Mouse (Mus musculus): ENCODE measurements around the gene Hip1r. TPM values are rescaled to one million over a fixed set of nuclear protein-coding genes. Genes with fewer than 3 reads are reported as not detected.

The Hip1r gene
- polyA plus RNA-seq, 1 experiment: 10.5 TPM

- Histone ChIP-seq H3K79me2 (ENCODE audit: control insufficient read depth, insufficient read depth) (no peaks in the 10 kb centered on the region), H3K27me3 (ENCODE audit: control insufficient read depth, insufficient read depth, insufficient read length) (no peaks in the 10 kb centered on the region), H3K4me2 (ENCODE audit: low read depth) (no peak overlapping the region), H3K36me3 (ENCODE audit: control insufficient read depth, insufficient read depth) (peaks cover 10% of the 10 kb centered on the region), H3K4me3 (no peak overlapping the region), H3ac (ENCODE audit: control insufficient read depth, insufficient read length) (no peak overlapping the region)
- TF ChIP-seq POLR2AphosphoS2 (IDR thresholded peaks at IDR 0.05; ENCODE audit: insufficient read length, low read depth): no peak
- no peak for TF ChIP-seq MAX (IDR thresholded peaks at IDR 0.05; ENCODE audit: low read depth)
- TF ChIP-seq MYOD1 (IDR thresholded peaks at IDR 0.05; ENCODE audit: control insufficient read depth in 1 of 3, insufficient read length in 2 of 3, low read depth in 2 of 3): peak in 2 of 3 experiments; percentile 94 to 99
- TF ChIP-seq TCF12 (IDR thresholded peaks at IDR 0.05; ENCODE audit: insufficient read depth, poor library complexity, severe bottlenecking): peak; percentile 65
- no peak for TF ChIP-seq REST (IDR thresholded peaks at IDR 0.05; ENCODE audit: insufficient read depth, insufficient read length)
- no peak for TF ChIP-seq POLR2A (IDR thresholded peaks at IDR 0.05; ENCODE audit: insufficient read length, low read depth)
- no peak for TF ChIP-seq CEBPB (IDR thresholded peaks at IDR 0.05; ENCODE audit: insufficient read depth, poor library complexity, severe bottlenecking)
- peak; percentile 83 to 98 (median 98) for TF ChIP-seq MYOG (IDR thresholded peaks at IDR 0.05; ENCODE audit: control insufficient read depth in 1 of 3, insufficient read depth in 1 of 3, insufficient read length in 2 of 3, low read depth in 2 of 3)
- TF ChIP-seq USF1 (IDR thresholded peaks at IDR 0.05; ENCODE audit: low read depth): no peak
- no peak for TF ChIP-seq E2F4 (IDR thresholded peaks at IDR 0.05; ENCODE audit: insufficient read depth)
- TF ChIP-seq TCF3 (IDR thresholded peaks at IDR 0.05; ENCODE audit: insufficient read length, low read depth): peak; percentile 89
- TF ChIP-seq SRF (IDR thresholded peaks at IDR 0.05; ENCODE audit: control insufficient read depth, insufficient read length, low read depth): no peak
Measured at GRCm38 (mm10) chr5:124005591-124005990, 32.2 kb downstream of the Hip1r start.

DNA sequence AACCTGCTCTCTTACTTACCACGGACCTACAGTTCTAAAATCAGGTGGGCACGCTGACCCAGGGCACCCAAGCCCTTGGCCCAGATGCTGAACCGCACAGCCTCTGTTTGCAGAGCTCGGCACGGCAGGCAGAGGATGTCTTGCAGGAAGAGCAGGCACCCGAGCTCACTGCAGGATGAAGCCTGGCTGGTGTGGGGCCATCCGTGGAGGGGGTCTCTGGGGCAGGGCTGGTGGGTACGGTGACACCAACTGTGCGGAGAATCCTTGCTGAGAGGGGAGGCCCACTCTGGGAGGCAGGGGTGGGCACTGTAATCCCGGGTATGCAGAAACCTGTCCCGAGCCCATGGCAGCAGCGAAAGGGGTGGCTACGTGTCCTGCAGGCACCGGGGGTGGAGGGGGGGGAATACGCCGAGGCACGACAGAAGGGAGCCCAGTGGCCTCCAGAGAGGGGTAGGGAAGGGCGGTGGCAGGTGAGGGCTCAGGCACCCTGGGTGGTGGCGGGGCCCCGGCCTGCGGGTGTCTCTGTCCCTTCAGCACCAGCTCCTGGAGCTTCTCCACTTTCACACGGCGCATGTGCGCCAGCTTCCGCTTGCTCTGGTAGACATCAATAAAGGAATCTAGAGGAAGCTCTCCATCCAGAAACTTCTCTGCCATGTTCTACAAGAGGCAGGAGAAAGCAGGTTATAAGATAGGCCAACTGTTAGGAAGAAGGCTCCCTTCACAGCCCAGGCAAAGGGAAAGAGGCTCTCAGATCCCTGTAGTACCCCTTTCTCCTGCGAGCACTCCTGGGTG, 32.9 kb downstream of the Hip1r start:
- peaks cover 10% of the 10 kb centered on the region for H3K36me3 ChIP-seq (ENCODE audit: control insufficient read depth, insufficient read depth)
- no peak overlapping the region for H3K4me3 ChIP-seq
- H3K27me3 ChIP-seq (ENCODE audit: control insufficient read depth, insufficient read depth, insufficient read length): no peaks in the 10 kb centered on the region
- no peak overlapping the region for H3ac ChIP-seq (ENCODE audit: control insufficient read depth, insufficient read length)
- no peak overlapping the region for H3K4me2 ChIP-seq (ENCODE audit: low read depth)
- TF ChIP-seq MYOD1 (IDR thresholded peaks at IDR 0.05; ENCODE audit: control insufficient read depth in 1 of 3, insufficient read length in 2 of 3, low read depth in 2 of 3) (peak in 2 of 3 experiments; percentile 32 to 34), REST (IDR thresholded peaks at IDR 0.05; ENCODE audit: insufficient read depth, insufficient read length) (no peak), MYOG (IDR thresholded peaks at IDR 0.05; ENCODE audit: control insufficient read depth in 1 of 3, insufficient read depth in 1 of 3, insufficient read length in 2 of 3, low read depth in 2 of 3) (peak in 1 of 3 experiments; percentile 10)
- H3K79me2 ChIP-seq (ENCODE audit: control insufficient read depth, insufficient read depth): no peaks in the 10 kb centered on the region

- Histone ChIP-seq H3K79me2 (ENCODE audit: control insufficient read depth, insufficient read depth) (peaks cover 2% of the 10 kb centered on the region), H3K27me3 (ENCODE audit: control insufficient read depth, insufficient read depth, insufficient read length) (no peaks in the 10 kb centered on the region), H3K4me3 (no peak overlapping the region), H3K4me2 (ENCODE audit: low read depth) (peak overlapping the region; percentile 26), H3ac (ENCODE audit: control insufficient read depth, insufficient read length) (no peak overlapping the region), H3K36me3 (ENCODE audit: control insufficient read depth, insufficient read depth) (peaks cover 10% of the 10 kb centered on the region)
- peak in 2 of 3 experiments; percentile 12 to 73 for TF ChIP-seq MYOG (IDR thresholded peaks at IDR 0.05; ENCODE audit: control insufficient read depth in 1 of 3, insufficient read depth in 1 of 3, insufficient read length in 2 of 3, low read depth in 2 of 3)
- no peak for TF ChIP-seq E2F4 (IDR thresholded peaks at IDR 0.05; ENCODE audit: insufficient read depth)
- no peak for TF ChIP-seq TCF3 (IDR thresholded peaks at IDR 0.05; ENCODE audit: insufficient read length, low read depth)
- TF ChIP-seq MYOD1 (IDR thresholded peaks at IDR 0.05; ENCODE audit: control insufficient read depth in 1 of 3, insufficient read length in 2 of 3, low read depth in 2 of 3): peak in 2 of 3 experiments; percentile 24 to 63
- no peak for TF ChIP-seq POLR2AphosphoS2 (IDR thresholded peaks at IDR 0.05; ENCODE audit: insufficient read length, low read depth)
- peak; percentile 3 for TF ChIP-seq SRF (IDR thresholded peaks at IDR 0.05; ENCODE audit: control insufficient read depth, insufficient read length, low read depth)
- no peak for TF ChIP-seq REST (IDR thresholded peaks at IDR 0.05; ENCODE audit: insufficient read depth, insufficient read length)
- TF ChIP-seq CEBPB (IDR thresholded peaks at IDR 0.05; ENCODE audit: insufficient read depth, poor library complexity, severe bottlenecking): no peak
- TF ChIP-seq MAX (IDR thresholded peaks at IDR 0.05; ENCODE audit: low read depth): no peak
Measured at GRCm38 (mm10) chr5:124006891-124007491, 33.6 kb downstream of the Hip1r start.

- H3K27me3 ChIP-seq (ENCODE audit: control insufficient read depth, insufficient read depth, insufficient read length): no peaks in the 10 kb centered on the region
- TF ChIP-seq TCF12 (IDR thresholded peaks at IDR 0.05; ENCODE audit: insufficient read depth, poor library complexity, severe bottlenecking) (no peak), USF1 (IDR thresholded peaks at IDR 0.05; ENCODE audit: low read depth) (no peak), SRF (IDR thresholded peaks at IDR 0.05; ENCODE audit: control insufficient read depth, insufficient read length, low read depth) (no peak), REST (IDR thresholded peaks at IDR 0.05; ENCODE audit: insufficient read depth, insufficient read length) (no peak), MAX (IDR thresholded peaks at IDR 0.05; ENCODE audit: low read depth) (no peak), MYOD1 (IDR thresholded peaks at IDR 0.05; ENCODE audit: control insufficient read depth in 1 of 3, insufficient read length in 2 of 3, low read depth in 2 of 3) (no peak), MYOG (IDR thresholded peaks at IDR 0.05; ENCODE audit: control insufficient read depth in 1 of 3, insufficient read depth in 1 of 3, insufficient read length in 2 of 3, low read depth in 2 of 3) (no peak), POLR2A (IDR thresholded peaks at IDR 0.05; ENCODE audit: insufficient read length, low read depth) (no peak), POLR2AphosphoS2 (IDR thresholded peaks at IDR 0.05; ENCODE audit: insufficient read length, low read depth) (no peak), E2F4 (IDR thresholded peaks at IDR 0.05; ENCODE audit: insufficient read depth) (no peak), CEBPB (IDR thresholded peaks at IDR 0.05; ENCODE audit: insufficient read depth, poor library complexity, severe bottlenecking) (no peak), TCF3 (IDR thresholded peaks at IDR 0.05; ENCODE audit: insufficient read length, low read depth) (no peak)
- H3ac ChIP-seq (ENCODE audit: control insufficient read depth, insufficient read length): no peak overlapping the region
- no peak overlapping the region for H3K4me3 ChIP-seq
- H3K4me2 ChIP-seq (ENCODE audit: low read depth): no peak overlapping the region
- H3K79me2 ChIP-seq (ENCODE audit: control insufficient read depth, insufficient read depth): peaks cover 32% of the 10 kb centered on the region
- H3K36me3 ChIP-seq (ENCODE audit: control insufficient read depth, insufficient read depth): peaks cover 10% of the 10 kb centered on the region
Measured at GRCm38 (mm10) chr5:124010077-124010476, 36.6 kb downstream of the Hip1r start.

Data from myocyte (in vitro differentiated cells).